Mouse (Mus musculus) liver, postnatal 0 days (tissue): ENCODE data around the gene Shq1.

Experiments used
- CTCF ChIP-seq: sonication (generic); IDR thresholded peaks from 2 replicates; pipeline ENCODE4 v1.5.1; 2016; ENCODE audit warnings: antibody characterized with exemption, low read depth
- EP300 ChIP-seq: IDR thresholded peaks from 2 replicates; pipeline ENCODE4 v1.6.1; 2016; ENCODE audit warnings: antibody characterized with exemption, low read depth, mild to moderate bottlenecking

DNA sequence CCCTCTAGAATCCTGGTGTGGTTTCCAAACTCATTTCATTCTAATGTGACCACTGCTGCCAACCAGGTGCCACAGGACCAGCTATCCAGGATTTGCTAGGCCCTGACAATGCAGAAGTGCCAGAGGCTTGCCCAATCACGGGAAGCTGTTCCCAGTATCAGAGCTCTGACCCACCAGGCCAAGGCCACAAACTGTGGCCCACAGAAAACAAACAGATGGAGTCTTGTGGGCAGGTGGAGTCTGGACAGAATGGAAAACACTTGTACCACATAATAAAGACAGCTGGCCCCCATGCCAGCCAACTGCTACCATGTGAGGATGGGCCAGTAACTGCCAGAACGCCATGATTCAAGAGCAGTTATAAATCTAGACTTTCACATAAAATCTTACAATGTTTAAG lies 89.0 kb downstream of the Shq1 start:
- TF ChIP-seq CTCF, result no peak
- no peak for TF ChIP-seq EP300
